Mouse (Mus musculus): ENCODE measurements around the gene Tns4. TPM values are rescaled to one million over a fixed set of nuclear protein-coding genes. Genes with fewer than 3 reads are reported as not detected.

Gene Tns4
- not detected for total RNA-seq (2021)

GRCm38 (mm10) chr11:99089077-99089601 is at the start of gene Tns4:
TSS of gene Tns4 (minus strand) at chr11:99089306.
- DNase-seq, result no peak

- no peak for DNase-seq
Measured at GRCm38 (mm10) chr11:99137385-99137784, 48.3 kb upstream of the Tns4 start.

GRCm38 (mm10) chr11:99136961-99137360 is 47.9 kb upstream of the Tns4 start:
- no peak for DNase-seq

GRCm38 (mm10) chr11:99136361-99136760 is 47.3 kb upstream of the Tns4 start:
- DNase-seq, result no peak

GRCm38 (mm10) chr11:99135047-99135440 is 45.9 kb upstream of the Tns4 start:
- no peak for DNase-seq

- no peak for DNase-seq
Measured at GRCm38 (mm10) chr11:99134266-99135046, 45.4 kb upstream of the Tns4 start.

- no peak for DNase-seq
Measured at GRCm38 (mm10) chr11:99133285-99133897, 44.3 kb upstream of the Tns4 start.

- no peak for DNase-seq
Measured at GRCm38 (mm10) chr11:99132091-99132730, 43.1 kb upstream of the Tns4 start.

GRCm38 (mm10) chr11:99131463-99131840 is 42.3 kb upstream of the Tns4 start:
- DNase-seq, result no peak

- DNase-seq, result no peak
Measured at GRCm38 (mm10) chr11:99130736-99131462, 41.8 kb upstream of the Tns4 start.

- no peak for DNase-seq
Measured at GRCm38 (mm10) chr11:99129287-99129686, 40.2 kb upstream of the Tns4 start.

GRCm38 (mm10) chr11:99127785-99128682 is 38.9 kb upstream of the Tns4 start:
- DNase-seq, result no peak

- no peak for DNase-seq
Measured at GRCm38 (mm10) chr11:99126482-99127253, 37.6 kb upstream of the Tns4 start.

GRCm38 (mm10) chr11:99124635-99125029 is 35.5 kb upstream of the Tns4 start:
- DNase-seq, result no peak

- no peak for DNase-seq
Measured at GRCm38 (mm10) chr11:99123977-99124634, 35.0 kb upstream of the Tns4 start.

GRCm38 (mm10) chr11:99122703-99123102 is 33.6 kb upstream of the Tns4 start:
- DNase-seq, result no peak

GRCm38 (mm10) chr11:99121218-99121631 is 32.1 kb upstream of the Tns4 start:
- no peak for DNase-seq

- DNase-seq, result peak in 1 of 2 experiments; percentile 10
Measured at GRCm38 (mm10) chr11:99120524-99121217, 31.6 kb upstream of the Tns4 start.

GRCm38 (mm10) chr11:99118963-99119362 is 29.9 kb upstream of the Tns4 start:
- no peak for DNase-seq

- no peak for DNase-seq
Measured at GRCm38 (mm10) chr11:99118420-99118819, 29.3 kb upstream of the Tns4 start.
